Mouse (Mus musculus) liver, embryonic 16.5 days (tissue): ENCODE measurements around the gene Agrp. TPM values are rescaled to one million over a fixed set of nuclear protein-coding genes. Genes with fewer than 3 reads are reported as not detected.

Source experiments
- ATAC-seq: fragments of 200-750 bp; cut with Nextera tagmentation; 2 replicates; pipeline ENCODE4 v1.8.0; 2017; ENCODE audit warnings: low read depth, mild to moderate bottlenecking, moderate number of reproducible peaks, moderate library complexity
- H3K27ac ChIP-seq: fragments of 300-500 bp; sonication (generic); 2 replicates; pipeline ENCODE4 v1.5.1; 2014; ENCODE audit warnings: mild to moderate bottlenecking, low read length
- H3K27me3 ChIP-seq: fragments of 300-500 bp; sonication (generic); 2 replicates; pipeline ENCODE4 v1.6.1; 2014; ENCODE audit warnings: low read depth, low read length, mixed read lengths; ENCODE audit not compliant: control insufficient read depth, insufficient read depth
- H3K36me3 ChIP-seq: fragments of 300-500 bp; sonication (generic); 2 replicates; pipeline ENCODE4 v1.6.1; 2014; ENCODE audit warnings: mild to moderate bottlenecking; ENCODE audit not compliant: control insufficient read depth, insufficient read depth
- H3K4me1 ChIP-seq: fragments of 300-500 bp; sonication (generic); 2 replicates; pipeline ENCODE4 v1.6.1; 2014; ENCODE audit warnings: low read depth, low read length, mixed read lengths; ENCODE audit not compliant: control insufficient read depth
- H3K4me2 ChIP-seq: fragments of 300-500 bp; sonication (generic); 2 replicates; pipeline ENCODE4 v1.6.1; 2014; ENCODE audit warnings: low read depth, low read length, mixed read lengths
- H3K4me3 ChIP-seq: fragments of 300-500 bp; sonication (generic); 2 replicates; pipeline ENCODE4 v1.5.1; 2014; ENCODE audit warnings: low read depth, mild to moderate bottlenecking, low read length
- H3K9ac ChIP-seq: fragments of 300-500 bp; sonication (generic); 2 replicates; pipeline ENCODE4 v1.6.1; 2014; ENCODE audit warnings: low read depth, low read length
- H3K9me3 ChIP-seq: fragments of 300-500 bp; sonication (generic); replicated peaks from 2 replicates; pipeline ENCODE4 v1.6.1; 2016; ENCODE audit warnings: low read length; ENCODE audit not compliant: control insufficient read depth
- WGBS: fragments of 180-500 bp; shearing (Covaris S2); extraction: QIAGEN DNeasy Blood & Tissue Kit; methylation state at CpG from one replicate; pipeline ENCODE4 v1.1.7; 2014; ENCODE audit not compliant: insufficient replicate concordance; 5-methylcytosine and 5-hydroxymethylcytosine counted together
- microRNA counts: library from miRNA; unstranded; fragments of <30 nt; microRNA quantifications from one replicate; lab custom pipeline; 2016
- microRNA-seq: library from miRNA; unstranded; fragments of <30 nt; microRNA quantifications from one replicate; pipeline ENCODE4, GENCODE M21; 2016
- polyA plus RNA-seq: library from polyadenylated mRNA; unstranded; fragments of >200 nt; fragmentation: Nextera tagmentation; extraction: Ambion mirVana; gene quantifications from 2 replicates; pipeline ENCODE4 v1.2.1, GENCODE M21; 2015

The Agrp gene
- polyA plus RNA-seq, 1 experiment from 2014 or later = not detected

DNA sequence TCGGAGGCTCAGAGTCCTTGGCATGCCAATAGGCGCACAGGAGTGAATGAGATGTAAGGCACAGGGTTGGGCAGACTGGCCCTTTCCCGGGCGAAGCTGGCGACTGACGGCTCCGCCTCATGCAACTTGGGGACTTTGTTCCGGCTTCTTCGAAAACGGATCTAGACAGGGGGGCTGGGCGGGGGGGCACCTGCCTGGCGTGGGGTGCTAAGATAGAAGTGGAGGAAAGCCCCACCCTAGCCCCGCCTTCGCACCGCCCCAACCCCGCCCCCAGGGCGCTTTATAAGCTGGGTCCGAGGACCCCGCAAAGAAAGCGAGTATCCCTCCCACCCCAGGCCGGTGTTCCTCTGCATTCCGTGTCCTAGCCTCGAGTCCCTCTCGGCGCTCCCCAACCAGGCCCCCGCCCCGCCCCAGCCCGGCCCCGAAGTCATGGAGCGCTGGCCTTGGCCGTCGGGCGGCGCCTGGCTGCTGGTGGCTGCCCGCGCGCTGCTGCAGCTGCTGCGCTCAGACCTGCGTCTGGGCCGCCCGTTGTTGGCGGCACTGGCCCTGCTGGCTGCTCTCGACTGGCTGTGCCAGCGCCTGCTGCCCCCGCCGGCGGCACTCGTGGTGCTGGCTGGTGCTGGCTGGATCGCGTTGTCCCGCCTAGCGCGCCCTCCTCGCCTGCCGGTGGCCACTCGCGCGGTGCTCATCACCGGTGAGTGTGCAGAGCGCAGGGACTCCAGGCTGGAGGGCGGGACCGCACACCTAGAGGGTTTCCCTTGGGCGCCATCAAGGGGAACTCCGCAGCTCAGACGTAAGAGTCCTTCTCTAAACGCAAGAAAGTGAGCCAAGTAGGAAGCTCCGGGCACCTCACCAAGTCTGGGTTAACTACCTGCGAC, 118.5 kb downstream of the Agrp start, which contains the start of gene Hsd11b2:
Hsd11b2 (plus strand) TSS at position 320 of the 878 bp plus-strand sequence.
- Histone ChIP-seq H3K4me2 (peak within 1 kb of the TSS; percentile 85), H3K9me3 (no peaks in the 10 kb centered on the region), H3K27ac (no peak within 1 kb of the TSS), H3K36me3 (no peaks in the 10 kb centered on the region), H3K9ac (peak within 1 kb of the TSS; percentile 8; the same call in 1 of the 2 replicates), H3K4me1 (peaks cover 33% of the 10 kb centered on the region), H3K27me3 (peaks cover 48% of the 10 kb centered on the region), H3K4me3 (peak within 1 kb of the TSS; percentile 50)
- under 1% methylated on average over 68 of the region's 68 CpGs for WGBS
- ATAC-seq = peak; percentile 63

GRCm38 (mm10) chr8:105517346-105517745, 119.8 kb downstream of the Agrp start:
- peaks cover 25% of the 10 kb centered on the region for H3K4me1 ChIP-seq
- H3K36me3 ChIP-seq = no peaks in the 10 kb centered on the region
- no peak overlapping the region for H3K4me2 ChIP-seq
- no peak overlapping the region for H3K27ac ChIP-seq
- 34% methylated on average over 8 of the region's 8 CpGs for WGBS
- no peak overlapping the region for H3K9ac ChIP-seq
- H3K27me3 ChIP-seq = peaks cover 48% of the 10 kb centered on the region
- no peaks in the 10 kb centered on the region for H3K9me3 ChIP-seq
- H3K4me3 ChIP-seq = no peak overlapping the region
- ATAC-seq = no peak

MicroRNAs encoded within 50 kb of the gene (microRNA counts, 519-probe panel; counts per million panel counts)
- 2,484 counts per million, percentile 64 among the panel's probes with 10 or more counts for microRNA mmu-miR-1966 (lab: Ali Mortazavi, UCI)

Small RNA genes lying within 50 kb of the gene (microRNA-seq; reads per million reads assigned to microRNA genes)
- gene Mir1966 = 0.98 reads per million

Other genes starting within 250 kb of the Agrp start
- not detected in 2 replicates for gene Kctd19, start 223.9 kb downstream of the Agrp start, polyA plus RNA-seq
- gene Lrrc36, start 223.8 kb downstream of the Agrp start, polyA plus RNA-seq = 0.09 TPM in 1 of 2 replicates, not detected in the other
- 2.8 and 5.9 TPM in 2 replicates for gene Tppp3, start 165.9 kb downstream of the Agrp start, polyA plus RNA-seq
- 1.6 and 2.2 TPM in 2 replicates for gene Zdhhc1, start 140.5 kb downstream of the Agrp start, polyA plus RNA-seq
- gene Hsd11b2, start 118.6 kb downstream of the Agrp start, polyA plus RNA-seq = 0.34 and 0.66 TPM in 2 replicates
- 51.0 and 54.0 TPM in 2 replicates for gene Atp6v0d1, start 71.3 kb downstream of the Agrp start, polyA plus RNA-seq
- 7.3 and 8.3 TPM in 2 replicates for gene Ripor1, start 32.1 kb downstream of the Agrp start, polyA plus RNA-seq
- gene Ctcf, start 825 bp downstream of the Agrp start, polyA plus RNA-seq = 55.3 and 57.8 TPM in 2 replicates
- 0.33 and 0.40 TPM in 2 replicates for gene Carmil2, start 48.9 kb upstream of the Agrp start, polyA plus RNA-seq
- gene Acd, start 63.7 kb upstream of the Agrp start, polyA plus RNA-seq = 19.1 and 20.8 TPM in 2 replicates
- 5.7 and 6.1 TPM in 2 replicates for gene Pard6a, start 63.8 kb upstream of the Agrp start, polyA plus RNA-seq
- gene 4933405L10Rik, start 70.3 kb upstream of the Agrp start, polyA plus RNA-seq = not detected in 2 replicates
- 3.5 and 4.1 TPM in 2 replicates for gene Enkd1, start 70.8 kb upstream of the Agrp start, polyA plus RNA-seq
- gene Gfod2, start 121.3 kb upstream of the Agrp start, polyA plus RNA-seq = 1.6 and 1.8 TPM in 2 replicates
- gene Ranbp10, start 190.0 kb upstream of the Agrp start, polyA plus RNA-seq = 44.3 and 50.1 TPM in 2 replicates
- gene Tsnaxip1, start 190.3 kb upstream of the Agrp start, polyA plus RNA-seq = 0.07 TPM in 2 replicates
- 19.1 and 20.5 TPM in 2 replicates for gene Cenpt, start 215.9 kb upstream of the Agrp start, polyA plus RNA-seq
- gene Thap11, start 217.7 kb upstream of the Agrp start, polyA plus RNA-seq = 25.4 and 26.4 TPM in 2 replicates
- 88.9 and 95.7 TPM in 2 replicates for gene Nutf2, start 223.2 kb upstream of the Agrp start, polyA plus RNA-seq
- 15.9 and 17.4 TPM in 2 replicates for gene Edc4, start 243.5 kb upstream of the Agrp start, polyA plus RNA-seq